Mouse (Mus musculus): ENCODE data around the gene Nelfe. TPM values are rescaled to one million over a fixed set of nuclear protein-coding genes. Genes with fewer than 3 reads are reported as not detected.

Nelfe gene
- 27.3 TPM for total RNA-seq (2023)

DNA sequence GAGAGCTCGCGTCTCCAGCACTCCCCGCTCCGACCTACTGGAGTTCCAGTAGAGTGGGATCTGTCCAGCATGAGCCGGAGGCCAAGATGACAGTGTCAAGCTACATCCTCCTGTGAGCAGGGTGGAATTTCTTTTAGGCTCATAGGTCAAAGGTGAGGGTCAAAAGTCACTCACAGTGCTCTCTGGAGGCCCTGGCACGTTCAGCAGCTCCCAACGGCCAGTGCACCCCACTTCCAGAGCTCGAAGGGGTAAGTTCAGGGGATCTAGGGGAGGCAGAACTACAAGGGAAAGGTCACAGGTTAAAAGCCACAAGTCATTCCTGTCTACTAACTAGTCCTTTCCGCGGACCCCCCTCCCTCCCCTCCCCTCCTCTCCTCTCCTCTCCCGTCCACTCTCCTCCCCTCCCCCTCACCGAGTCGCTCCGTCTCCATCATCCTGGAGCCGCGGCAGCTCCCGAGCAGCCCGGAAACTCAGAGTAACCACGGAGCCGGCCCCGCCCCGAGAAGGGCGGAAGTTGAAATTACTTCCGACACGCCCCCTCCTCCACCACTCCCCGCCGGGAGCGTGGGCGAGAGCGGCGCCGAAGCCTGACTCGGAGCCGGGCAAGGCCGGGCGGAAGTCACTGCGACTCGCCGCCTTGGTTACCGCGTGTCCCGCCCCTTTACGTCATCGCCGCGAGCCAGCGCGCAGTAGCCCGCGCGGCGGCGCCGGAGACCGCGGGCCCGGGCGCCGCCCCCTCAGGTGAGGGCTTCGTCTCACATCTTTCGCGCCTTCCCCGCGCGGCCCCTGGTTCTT, at the start of gene Nelfe, which contains the start of gene Skiv2l:
TSS of gene Nelfe (plus strand) at position 670 of the 795 bp plus-strand sequence.
TSS of gene Skiv2l (minus strand) at position 489 of the 795 bp plus-strand sequence.

DNA sequence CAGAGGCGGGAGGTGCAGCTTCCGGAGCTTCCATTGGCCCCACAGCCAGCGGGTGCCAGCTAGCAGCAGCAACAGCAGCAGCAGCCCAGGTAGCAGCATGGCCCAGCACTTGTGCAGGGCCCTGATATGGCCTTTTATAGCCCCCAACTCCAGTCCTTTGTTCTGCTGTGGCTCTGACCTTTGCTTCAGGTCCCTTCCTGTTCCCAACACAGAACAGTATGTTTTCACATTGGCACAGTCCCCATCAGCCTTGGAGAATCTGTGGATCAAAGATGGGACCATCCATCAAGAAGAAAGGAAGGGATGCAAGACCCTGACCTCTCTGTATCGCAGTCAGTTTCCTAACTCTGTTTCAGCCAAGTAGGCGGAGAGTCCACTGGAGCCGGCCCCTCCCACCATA, 45.9 kb upstream of the Nelfe start, which contains the start of gene Cyp21a1:
TSS of gene Cyp21a1 (minus strand) at position 261 of the 400 bp plus-strand sequence.

GRCm38 (mm10) chr17:34836856-34837221, 13.4 kb upstream of the Nelfe start, which contains the start of the genes Stk19 and Dxo:
TSS of gene Stk19 (minus strand) at chr17:34836945.
TSS of gene Dxo (plus strand) at chr17:34837019.

GRCm38 (mm10) chr17:34862416-34863081, 12.4 kb downstream of the Nelfe start, which contains the start of gene Cfb:
TSS of gene Cfb (minus strand) at chr17:34862518.

DNA sequence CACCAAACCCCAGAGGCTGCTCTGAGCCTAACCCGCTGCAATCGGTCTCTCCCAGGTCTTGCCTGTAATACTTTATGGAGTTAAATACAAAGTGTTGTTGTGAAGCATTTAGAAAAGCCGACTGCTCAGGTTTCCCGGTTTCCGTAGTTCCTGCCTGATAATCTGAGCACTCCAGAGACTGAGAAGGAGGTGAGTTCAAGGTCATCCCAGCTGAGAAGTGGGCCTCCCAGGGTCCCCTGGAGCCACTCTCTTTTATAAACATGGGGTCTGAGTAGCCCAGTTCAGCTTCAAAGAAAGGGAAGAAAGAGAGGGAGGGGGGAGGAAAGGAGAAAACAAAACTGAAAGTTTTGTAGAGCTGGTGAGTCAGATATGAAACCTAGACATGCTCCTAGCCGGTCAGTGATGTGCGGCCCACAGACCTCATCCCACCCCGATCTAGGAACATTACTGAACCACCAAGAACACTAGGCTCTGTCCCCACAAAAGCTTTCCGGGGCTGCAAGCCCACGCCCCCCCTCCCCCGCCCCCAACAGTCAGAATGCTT, 29.2 kb downstream of the Nelfe start, which contains the start of gene Zbtb12:
TSS of gene Zbtb12 (plus strand) at position 148 of the 544 bp plus-strand sequence.

DNA sequence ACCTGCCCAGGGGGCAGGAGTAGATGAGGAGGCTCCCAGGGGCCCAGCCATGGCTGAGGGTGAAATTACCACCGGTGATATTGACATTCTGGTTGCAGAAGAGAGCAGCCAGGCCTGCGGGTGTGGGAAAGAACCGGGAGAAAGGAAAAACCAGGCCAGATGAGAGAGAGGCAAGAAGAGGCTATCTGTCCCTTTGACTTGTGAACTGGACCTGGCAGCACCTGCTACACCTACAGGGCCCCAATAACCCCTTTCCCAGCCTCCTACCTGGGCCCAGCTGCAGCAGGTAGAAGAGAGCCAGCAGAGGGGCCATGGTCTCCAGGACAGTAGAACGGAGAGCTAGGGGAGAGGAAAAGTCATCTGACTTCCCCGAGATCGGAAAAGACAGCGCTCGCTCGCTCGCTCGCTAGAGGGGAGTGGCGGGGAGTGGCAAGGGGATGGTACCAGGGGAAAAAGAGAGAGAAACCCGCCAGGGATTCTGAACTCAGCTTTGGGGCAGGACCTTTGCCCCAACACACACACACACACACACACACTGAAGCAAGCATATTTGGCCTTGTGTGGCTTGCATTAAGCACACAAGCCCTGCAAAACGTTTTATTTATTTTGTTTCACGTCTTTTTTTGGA, 31.6 kb downstream of the Nelfe start, which contains the start of gene Gm20547:
TSS of gene Gm20547 (minus strand) at position 360 of the 628 bp plus-strand sequence.

GRCm38 (mm10) chr17:34898160-34898586, 48.0 kb downstream of the Nelfe start, which contains the start of the genes C2 and Ehmt2:
TSS of gene C2 (minus strand) at chr17:34898265.
TSS of gene Ehmt2 (plus strand) at chr17:34898469.

Other genes starting within 250 kb of the Nelfe start
- 32.8 TPM for gene Rnf5, start 246.7 kb upstream of the Nelfe start, total RNA-seq (2023)
- gene Agpat1, start 246.1 kb upstream of the Nelfe start, total RNA-seq (2023): 49.9 TPM
- 4.7 TPM for gene Egfl8, start 234.4 kb upstream of the Nelfe start, total RNA-seq (2023)
- gene Ppt2, start 221.9 kb upstream of the Nelfe start, total RNA-seq (2023): 26.0 TPM
- 7.4 TPM for gene Prrt1, start 220.9 kb upstream of the Nelfe start, total RNA-seq (2023)
- gene Fkbpl, start 205.6 kb upstream of the Nelfe start, total RNA-seq (2023): 3.3 TPM
- 50.7 TPM for gene Atf6b, start 203.2 kb upstream of the Nelfe start, total RNA-seq (2023)
- 0.98 TPM for gene Tnxb, start 179.9 kb upstream of the Nelfe start, total RNA-seq (2023)
- gene C4b, start 106.5 kb upstream of the Nelfe start, total RNA-seq (2023): 4.4 TPM
- 0.33 TPM for gene Cyp21a1, start 45.8 kb upstream of the Nelfe start, total RNA-seq (2023)
- gene Stk19, start 13.4 kb upstream of the Nelfe start, total RNA-seq (2023): 51.0 TPM
- gene Dxo, start 13.4 kb upstream of the Nelfe start, total RNA-seq (2023): 96.6 TPM
- gene Skiv2l, start 181 bp upstream of the Nelfe start, total RNA-seq (2023): 117 TPM
- gene Cfb, start 12.1 kb downstream of the Nelfe start, total RNA-seq (2023): 2.4 TPM
- gene Zbtb12, start 29.1 kb downstream of the Nelfe start, total RNA-seq (2023): 4.9 TPM
- 1.2 TPM for gene Gm20547, start 31.7 kb downstream of the Nelfe start, total RNA-seq (2023)
- 6.4 TPM for gene C2, start 47.9 kb downstream of the Nelfe start, total RNA-seq (2023)
- gene Ehmt2, start 48.1 kb downstream of the Nelfe start, total RNA-seq (2023): 133 TPM
- not detected for gene Slc44a4, start 64.1 kb downstream of the Nelfe start, total RNA-seq (2023)
- 56.3 TPM for gene Neu1, start 80.9 kb downstream of the Nelfe start, total RNA-seq (2023)
- gene Hspa1b, start 108.8 kb downstream of the Nelfe start, total RNA-seq (2023): 146 TPM
- not detected for gene Gm20481, start 119.5 kb downstream of the Nelfe start, total RNA-seq (2023)
- 70.6 TPM for gene Hspa1a, start 121.8 kb downstream of the Nelfe start, total RNA-seq (2023)
- gene Hspa1l, start 122.3 kb downstream of the Nelfe start, total RNA-seq (2023): not detected
- 39.0 TPM for gene Lsm2, start 131.5 kb downstream of the Nelfe start, total RNA-seq (2023)
- gene Vars, start 150.6 kb downstream of the Nelfe start, total RNA-seq (2023): 84.6 TPM
- gene Vwa7, start 166.2 kb downstream of the Nelfe start, total RNA-seq (2023): 0.21 TPM
- not detected for gene Sapcd1, start 177.6 kb downstream of the Nelfe start, total RNA-seq (2023)
- 3.9 TPM for gene Msh5, start 196.4 kb downstream of the Nelfe start, total RNA-seq (2023)
- gene Clic1, start 199.6 kb downstream of the Nelfe start, total RNA-seq (2023): 157 TPM
- gene Ddah2, start 208.6 kb downstream of the Nelfe start, total RNA-seq (2023): 2.5 TPM
- not detected for gene Ly6g6c, start 215.0 kb downstream of the Nelfe start, total RNA-seq (2023)
- 0.27 TPM for gene Mpig6b, start 215.8 kb downstream of the Nelfe start, total RNA-seq (2023)
- not detected for gene Ly6g6e, start 226.5 kb downstream of the Nelfe start, total RNA-seq (2023)
- not detected for gene Ly6g6d, start 227.7 kb downstream of the Nelfe start, total RNA-seq (2023)
- gene Ly6g6f, start 235.2 kb downstream of the Nelfe start, total RNA-seq (2023): not detected
- gene Abhd16a, start 238.9 kb downstream of the Nelfe start, total RNA-seq (2023): 69.9 TPM

Measured in CD4-positive naive resting alpha-beta T cell, adult 57 days (primary cell).